Mouse (Mus musculus): ENCODE measurements around the gene Gm17349. TPM values are rescaled to one million over a fixed set of nuclear protein-coding genes. Genes with fewer than 3 reads are reported as not detected.
"Not testable (repeated sequence)": the region's sequence is repeated elsewhere in the genome, so short reads cannot be mapped to it uniquely, and the experiment has no call there.

Gm17349 gene
- total RNA-seq, 1 experiment from 2014 or later, result not detected

DNA sequence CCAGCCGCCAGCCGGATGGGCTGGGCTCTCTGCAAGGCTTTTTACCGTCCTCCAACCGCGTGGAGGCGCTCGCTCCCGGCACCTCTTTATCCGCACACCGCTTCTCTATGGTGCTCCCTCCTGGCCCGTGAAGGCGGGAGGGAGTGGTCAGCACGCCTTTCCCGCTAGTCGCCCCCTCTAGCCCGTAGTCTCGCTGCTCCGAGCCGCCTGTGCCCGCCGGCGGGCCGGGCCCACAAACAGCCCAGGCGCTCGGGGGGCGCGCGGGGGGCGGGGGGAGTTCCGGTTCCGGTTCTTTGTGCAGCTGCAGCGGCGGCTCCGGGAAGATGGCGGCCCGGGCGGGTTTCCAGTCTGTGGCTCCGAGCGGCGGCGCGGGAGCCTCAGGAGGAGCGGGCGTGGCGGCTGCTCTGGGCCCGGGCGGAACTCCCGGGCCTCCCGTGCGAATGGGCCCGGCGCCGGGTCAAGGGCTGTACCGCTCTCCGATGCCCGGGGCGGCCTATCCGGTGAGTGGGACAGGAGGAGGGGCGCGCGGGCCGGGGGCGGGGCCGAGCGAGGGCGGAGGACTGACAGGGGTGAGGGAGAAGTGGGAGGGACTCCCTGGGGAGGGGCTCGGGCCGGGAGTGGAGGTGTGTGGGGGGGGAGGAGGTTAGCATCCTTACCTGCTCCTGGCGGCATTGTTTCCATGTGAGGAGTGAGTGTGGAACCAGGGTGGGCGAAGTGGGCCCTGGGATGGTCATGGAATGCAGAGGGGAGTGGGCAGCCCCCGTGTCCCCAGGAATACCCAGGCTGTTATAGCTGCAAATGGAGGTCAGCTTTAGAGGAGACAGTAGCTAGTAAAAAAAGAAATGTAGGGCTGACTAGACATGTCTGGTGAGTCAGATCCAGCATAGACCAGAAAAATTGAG is 3.0 kb downstream of the Gm17349 start, which contains the start of gene Smarcd1:
Smarcd1 (plus strand) TSS at position 131 of the 902 bp plus-strand sequence.
- peak; percentile 86 for ATAC-seq (replicated peaks; ENCODE audit: low read depth, poor library complexity, severe bottlenecking)

DNA sequence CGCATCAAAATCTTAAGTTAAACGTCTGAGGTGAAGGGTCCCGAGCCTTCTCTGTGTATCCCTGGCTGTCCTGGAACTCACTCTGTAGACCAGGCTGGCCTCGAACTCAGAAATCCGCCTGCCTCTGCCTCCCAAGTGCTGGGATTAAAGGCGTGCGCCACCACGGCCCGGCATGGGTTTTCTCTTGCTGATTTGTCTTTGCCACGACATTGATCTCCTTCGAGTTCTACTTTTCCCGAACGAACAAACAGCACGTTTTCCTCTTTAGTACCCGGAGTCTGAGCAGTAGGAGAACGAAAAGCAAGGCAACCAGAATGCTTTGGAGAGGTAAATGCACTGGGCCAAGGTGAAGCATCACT is 3.7 kb downstream of the Gm17349 start:
- ATAC-seq (replicated peaks; ENCODE audit: low read depth, poor library complexity, severe bottlenecking), result not testable (repeated sequence)

- ATAC-seq (replicated peaks; ENCODE audit: low read depth, poor library complexity, severe bottlenecking), result no peak
Measured at GRCm38 (mm10) chr15:99700219-99701106, 4.8 kb downstream of the Gm17349 start.

GRCm38 (mm10) chr15:99699715-99700114 is 5.6 kb downstream of the Gm17349 start:
- ATAC-seq (replicated peaks; ENCODE audit: low read depth, poor library complexity, severe bottlenecking), result no peak

DNA sequence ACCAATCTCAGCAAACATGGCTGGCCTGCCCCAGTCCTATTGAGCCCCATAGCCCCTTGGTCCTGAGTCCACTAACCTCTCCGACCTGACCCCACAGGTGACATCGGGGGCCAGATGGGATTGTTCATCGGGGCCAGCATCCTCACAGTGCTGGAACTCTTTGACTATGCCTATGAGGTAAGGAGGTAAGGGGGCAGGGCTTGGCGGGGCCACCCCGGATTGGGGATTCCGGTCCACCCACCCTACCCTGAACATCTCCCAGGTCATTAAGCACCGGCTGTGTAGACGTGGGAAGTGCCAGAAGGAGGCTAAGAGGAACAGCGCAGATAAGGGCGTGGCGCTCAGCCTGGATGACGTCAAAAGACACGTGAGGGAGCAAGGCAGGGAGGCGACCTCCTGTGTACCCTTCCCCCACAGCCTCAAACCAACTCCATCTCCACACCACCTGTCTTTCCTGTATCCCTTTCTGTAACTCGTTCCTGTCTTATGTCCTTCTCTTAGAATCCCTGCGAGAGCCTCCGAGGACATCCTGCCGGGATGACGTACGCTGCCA is 6.7 kb downstream of the Gm17349 start:
- no peak for ATAC-seq (replicated peaks; ENCODE audit: low read depth, poor library complexity, severe bottlenecking)

GRCm38 (mm10) chr15:99697309-99697708 is 8.0 kb downstream of the Gm17349 start:
- no peak for ATAC-seq (replicated peaks; ENCODE audit: low read depth, poor library complexity, severe bottlenecking)

GRCm38 (mm10) chr15:99691976-99692375 is 13.3 kb downstream of the Gm17349 start:
- no peak for ATAC-seq (replicated peaks; ENCODE audit: low read depth, poor library complexity, severe bottlenecking)

GRCm38 (mm10) chr15:99690924-99691323 is 14.4 kb downstream of the Gm17349 start:
- ATAC-seq (replicated peaks; ENCODE audit: low read depth, poor library complexity, severe bottlenecking), result no peak

DNA sequence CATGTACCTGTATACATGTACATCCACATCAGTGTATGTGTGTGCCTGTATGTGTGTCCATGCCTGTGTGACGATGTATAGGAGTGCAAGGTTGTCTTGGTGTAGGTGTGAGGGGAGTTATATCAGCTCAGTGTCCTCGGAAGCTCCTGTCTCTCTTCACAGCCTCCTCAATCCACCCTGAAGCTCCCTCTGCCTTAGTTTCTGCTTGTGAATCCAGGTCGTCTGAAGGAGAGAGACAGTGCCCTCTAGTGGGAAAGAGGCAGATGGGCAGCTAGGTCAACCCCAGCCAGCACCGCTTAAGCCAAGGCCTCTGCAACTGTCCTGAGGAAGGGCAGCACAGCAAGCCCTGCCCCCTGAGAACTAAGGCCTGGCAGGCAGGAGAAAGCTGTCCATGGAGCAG is 16.6 kb downstream of the Gm17349 start:
- peak; percentile 81 for ATAC-seq (replicated peaks; ENCODE audit: low read depth, poor library complexity, severe bottlenecking)

GRCm38 (mm10) chr15:99684156-99684555 is 21.1 kb downstream of the Gm17349 start:
- ATAC-seq (replicated peaks; ENCODE audit: low read depth, poor library complexity, severe bottlenecking), result no peak

DNA sequence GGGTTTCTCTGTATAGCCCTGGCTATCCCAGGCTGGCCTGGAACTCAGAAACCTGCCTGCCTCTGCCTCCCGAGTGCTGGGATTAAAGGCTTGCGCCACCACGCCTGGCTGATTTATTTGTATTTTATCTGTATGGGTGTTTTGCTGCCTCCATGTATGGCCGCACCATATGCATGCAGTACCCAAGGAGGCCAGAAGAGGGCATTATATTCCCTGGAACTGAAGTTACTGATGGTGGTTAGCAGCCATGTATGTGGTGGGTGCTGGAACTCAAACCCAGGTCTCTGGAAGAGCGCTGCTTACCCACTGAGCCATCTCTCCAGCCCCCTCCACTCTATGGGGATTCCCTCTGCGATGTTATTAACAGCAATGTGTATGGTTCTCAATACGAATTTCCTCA is 22.4 kb downstream of the Gm17349 start:
- ATAC-seq (replicated peaks; ENCODE audit: low read depth, poor library complexity, severe bottlenecking), result no peak

DNA sequence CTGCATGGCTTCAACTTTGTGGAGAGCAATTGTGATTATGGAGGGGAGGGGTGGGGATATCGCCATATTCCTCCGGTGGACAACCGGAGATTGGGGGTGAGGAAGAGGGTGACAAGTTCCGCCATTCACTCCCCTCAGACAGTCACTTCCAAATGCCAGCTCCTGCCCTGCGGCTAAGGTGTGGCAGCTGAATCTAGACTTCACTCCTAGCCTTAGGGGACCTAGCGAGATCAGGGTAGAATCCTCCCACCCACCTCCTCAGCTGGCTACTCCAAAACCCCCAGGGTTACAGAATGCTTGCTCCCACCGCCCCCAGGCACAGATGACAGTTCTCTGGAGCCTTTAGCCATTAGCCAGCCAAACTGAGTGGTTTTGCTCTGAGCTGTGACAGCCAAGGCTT is 26.3 kb downstream of the Gm17349 start:
- no peak for ATAC-seq (replicated peaks; ENCODE audit: low read depth, poor library complexity, severe bottlenecking)

DNA sequence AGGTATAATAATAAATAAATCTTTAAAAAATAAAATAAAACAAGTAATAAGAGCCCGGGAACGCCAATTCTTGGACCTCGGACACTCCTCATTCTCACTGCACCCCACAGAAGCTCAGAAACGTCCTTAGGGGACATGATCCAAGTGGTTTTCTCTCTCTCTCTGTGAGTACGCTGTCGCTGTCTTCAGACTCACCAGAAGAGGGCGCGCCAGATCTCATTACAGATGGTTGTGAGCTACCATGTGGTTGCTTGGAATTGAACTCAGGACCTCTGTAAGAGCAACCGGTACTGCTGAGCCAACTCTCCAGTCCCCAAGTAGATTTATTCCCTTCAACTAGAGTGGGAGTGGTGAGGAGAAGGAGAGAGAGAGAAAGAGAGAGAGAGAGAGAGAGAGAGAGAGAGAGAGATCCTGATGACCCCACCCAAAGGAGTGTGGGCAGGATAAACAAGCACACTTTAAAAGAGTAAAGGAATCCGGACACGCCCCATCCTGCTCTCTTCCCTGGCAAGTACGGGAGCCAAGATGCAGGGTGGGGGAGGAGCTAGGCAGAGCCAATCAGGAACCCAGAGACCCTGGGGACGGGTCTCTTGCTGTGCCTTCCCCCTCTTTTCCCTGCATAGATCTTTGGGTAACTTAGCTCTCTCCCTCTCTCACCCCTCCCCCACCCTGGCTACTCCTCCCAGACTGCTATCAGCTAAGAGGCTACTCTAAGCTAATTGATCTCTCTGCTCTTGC is 27.1 kb downstream of the Gm17349 start:
- no peak for ATAC-seq (replicated peaks; ENCODE audit: low read depth, poor library complexity, severe bottlenecking)

DNA sequence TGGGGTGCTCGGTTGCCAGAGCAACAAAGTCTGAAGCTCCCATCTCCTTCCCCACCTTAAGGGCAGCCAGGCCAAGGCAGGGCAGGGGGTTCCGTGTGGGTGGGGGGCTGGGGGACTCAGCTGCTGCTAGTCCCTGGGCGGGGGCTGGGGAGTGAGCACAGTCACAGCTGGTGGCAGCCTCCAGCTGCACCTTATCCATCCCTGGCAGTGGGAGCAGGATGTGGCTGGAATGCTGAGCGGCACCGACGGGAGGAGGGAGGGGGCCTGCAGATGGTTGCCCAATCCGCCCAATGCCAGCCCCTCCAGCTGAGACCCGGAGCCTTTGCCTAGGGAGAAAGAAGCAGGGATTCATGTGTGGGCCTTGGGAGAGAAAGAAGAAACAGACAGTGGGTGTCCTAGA is 28.2 kb downstream of the Gm17349 start:
- ATAC-seq (replicated peaks; ENCODE audit: low read depth, poor library complexity, severe bottlenecking), result no peak

- ATAC-seq (replicated peaks; ENCODE audit: low read depth, poor library complexity, severe bottlenecking), result no peak
Measured at GRCm38 (mm10) chr15:99674866-99675265, 30.4 kb downstream of the Gm17349 start.

GRCm38 (mm10) chr15:99671783-99672182 is 33.5 kb downstream of the Gm17349 start:
- no peak for ATAC-seq (replicated peaks; ENCODE audit: low read depth, poor library complexity, severe bottlenecking)

DNA sequence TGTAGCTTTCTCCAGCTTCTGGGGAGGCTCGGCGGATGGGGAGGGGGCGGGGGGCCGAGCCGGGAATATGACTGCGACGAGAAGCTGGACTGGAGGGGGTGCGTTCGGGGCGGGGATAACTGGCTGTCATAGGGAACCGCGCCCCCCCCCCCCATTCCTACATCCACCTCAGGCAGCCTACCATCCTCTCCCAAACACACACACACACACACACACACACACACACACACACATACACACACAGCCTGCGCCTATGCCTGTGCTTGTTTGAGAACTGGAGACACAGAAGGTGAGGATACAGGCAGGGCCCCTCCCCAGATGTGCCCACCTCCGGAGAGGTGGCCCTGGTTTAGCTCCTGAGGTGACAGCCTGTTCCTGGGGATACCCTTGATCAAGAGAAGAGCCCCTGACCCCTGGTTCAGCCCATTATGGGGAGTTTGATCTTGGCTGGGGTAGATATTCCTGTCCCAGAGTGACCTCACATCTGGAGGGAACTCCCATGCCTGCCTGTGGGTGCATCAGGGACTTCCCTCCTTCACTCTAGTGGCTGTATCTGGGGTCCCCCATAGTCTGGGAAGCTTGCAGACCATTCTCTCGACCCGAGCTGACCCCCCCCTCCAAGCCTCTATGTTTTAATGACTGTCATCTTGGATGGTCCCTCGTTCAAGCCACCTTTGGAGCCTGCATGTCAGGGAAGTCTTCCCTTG is 34.2 kb downstream of the Gm17349 start:
- no peak for ATAC-seq (replicated peaks; ENCODE audit: low read depth, poor library complexity, severe bottlenecking)

DNA sequence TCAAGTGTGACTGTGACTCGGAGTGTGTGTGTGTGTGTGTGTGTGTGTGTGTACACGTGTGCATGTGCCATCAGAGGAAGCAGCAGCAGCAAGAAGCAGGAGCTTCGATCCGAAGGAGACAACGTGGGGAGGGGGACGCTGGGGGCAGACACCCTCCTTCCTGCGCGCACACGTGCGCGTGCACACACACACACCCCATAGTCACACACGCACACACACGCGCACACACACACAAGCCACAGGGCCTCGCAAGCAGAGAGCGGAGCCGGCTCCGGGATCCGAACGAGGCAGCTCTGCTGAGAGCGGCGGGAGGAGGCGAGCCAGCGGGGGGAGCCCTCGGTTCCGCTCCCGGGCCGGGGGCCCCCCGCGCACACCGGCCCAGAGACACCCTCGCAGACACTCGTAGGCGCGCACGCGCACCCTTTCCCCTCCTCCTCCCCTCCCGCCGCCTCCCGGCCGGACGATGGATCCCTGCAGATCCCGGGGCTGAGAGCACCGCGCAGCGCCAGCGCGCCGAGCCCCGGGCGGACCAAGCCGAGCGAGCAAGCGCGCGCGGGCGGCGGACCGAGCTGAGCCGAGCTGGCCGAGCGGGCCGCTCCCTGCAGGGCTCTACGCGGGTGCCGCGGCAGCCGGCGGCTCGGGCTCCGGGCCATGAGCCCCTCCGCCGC is 35.0 kb downstream of the Gm17349 start, which contains the start of gene Asic1:
Asic1 (plus strand) TSS at position 215 of the 668 bp plus-strand sequence.
- ATAC-seq (replicated peaks; ENCODE audit: low read depth, poor library complexity, severe bottlenecking), result no peak

- ATAC-seq (replicated peaks; ENCODE audit: low read depth, poor library complexity, severe bottlenecking), result no peak
Measured at GRCm38 (mm10) chr15:99669392-99669791, 35.9 kb downstream of the Gm17349 start.

Data from common myeloid progenitor, adult 5-6 weeks (primary cell).